Mouse (Mus musculus) hematopoietic stem cell, adult 5-6 weeks (primary cell): Measurements from ENCODE around the gene Elovl6. TPM values are rescaled to one million over a fixed set of nuclear protein-coding genes. Genes with fewer than 3 reads are reported as not detected.

Experiments
- ATAC-seq, 2 experiments: fragments of 125-278 bp in 1 of 2; replicated peaks in 1 of 2; 2 replicates each; pipeline ENCODE4 v1.8.0; 2016 to 2017; ENCODE audit warnings: inconsistent platforms in 2 of 2, mild to moderate bottlenecking in 2 of 2, moderate number of reproducible peaks in 2 of 2, low read depth in 1 of 2, moderate TSS enrichment in 1 of 2; ENCODE audit not compliant: low FRiP score in 2 of 2, poor library complexity in 2 of 2, severe bottlenecking in 2 of 2, insufficient read depth in 1 of 2, low TSS enrichment in 1 of 2
- total RNA-seq: library from RNA; stranded (forward); fragments of 172-1452, 232-1000 nt; gene quantifications from 2 replicates; pipeline ENCODE4 v1.2.3, GENCODE M21; 2017

Elovl6 gene
- total RNA-seq, 1 experiment from 2014 or later = 24.1 TPM

DNA sequence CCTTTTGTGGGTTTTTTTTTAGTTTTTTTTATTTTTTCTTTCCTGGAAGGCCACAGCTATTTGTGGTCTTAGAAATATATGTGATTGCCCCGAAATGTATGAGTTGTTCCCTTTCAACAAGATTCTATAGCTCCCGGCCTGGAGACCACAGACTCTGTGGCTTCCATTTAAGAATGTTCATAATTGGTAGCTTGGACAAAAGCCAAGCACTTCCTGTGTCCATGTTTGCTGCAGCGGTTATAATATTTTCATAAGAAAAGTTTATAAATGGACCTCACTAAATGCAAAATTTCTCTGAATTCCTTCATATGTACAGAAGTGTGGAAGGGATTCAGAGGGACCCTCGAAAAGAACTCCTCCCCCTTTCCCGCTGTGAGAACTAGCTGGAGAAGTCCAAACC is 114.6 kb downstream of the Elovl6 start:
- ATAC-seq = no peak

GRCm38 (mm10) chr3:129647312-129647711 is 115.2 kb downstream of the Elovl6 start:
- no peak for ATAC-seq

- ATAC-seq = no peak
These were observed 116.4 kb downstream of the Elovl6 start for GRCm38 (mm10) chr3:129648598-129648997.

DNA sequence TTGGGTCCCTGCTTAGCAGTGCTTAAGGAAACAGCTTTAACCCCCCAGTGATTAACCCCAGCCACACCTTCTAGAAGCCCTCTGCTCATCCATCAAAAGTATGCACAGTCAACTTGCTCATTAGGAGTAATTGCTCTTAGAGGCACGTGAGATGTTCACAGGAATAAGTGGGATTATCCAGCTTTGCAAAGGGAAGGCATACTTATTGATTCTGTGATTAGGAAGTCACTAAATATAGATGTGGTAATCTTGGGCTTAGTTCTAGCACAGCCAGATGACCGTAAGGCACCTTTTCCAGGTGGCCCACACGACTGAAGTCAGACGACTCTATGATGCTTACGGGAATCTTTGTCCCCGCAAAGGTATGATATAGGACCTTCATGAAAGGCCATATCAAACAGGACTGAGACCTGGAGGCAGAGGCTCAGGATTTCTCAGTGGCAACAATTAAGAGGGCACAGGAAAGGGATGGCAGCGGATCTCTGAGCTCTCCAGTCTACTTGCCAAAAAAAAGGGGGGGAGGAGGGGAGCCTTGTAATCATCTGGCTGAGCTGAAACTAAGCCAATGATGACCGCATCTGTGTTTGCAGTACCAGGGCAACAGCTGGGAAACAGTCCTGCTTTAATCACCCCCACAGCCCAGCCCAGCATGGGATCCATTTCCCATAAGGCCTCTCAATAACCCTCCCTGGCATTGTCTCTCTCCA is 117.6 kb downstream of the Elovl6 start:
- ATAC-seq = no peak

DNA sequence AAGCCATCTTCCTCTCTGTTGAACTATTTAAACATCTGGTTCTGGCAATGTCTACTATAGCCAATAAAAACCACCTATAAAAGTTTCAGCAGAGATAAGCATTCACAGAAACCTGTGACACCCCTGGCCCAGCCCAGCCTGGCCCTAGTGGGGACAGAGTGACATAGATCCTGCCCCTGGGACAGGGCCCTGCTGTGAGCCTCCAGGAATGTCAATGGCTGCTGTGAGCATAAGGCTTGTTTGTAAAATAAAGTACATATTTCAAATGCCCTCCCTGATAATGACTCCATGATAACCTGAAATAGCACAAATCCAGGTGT is 118.1 kb downstream of the Elovl6 start:
- no peak for ATAC-seq

DNA sequence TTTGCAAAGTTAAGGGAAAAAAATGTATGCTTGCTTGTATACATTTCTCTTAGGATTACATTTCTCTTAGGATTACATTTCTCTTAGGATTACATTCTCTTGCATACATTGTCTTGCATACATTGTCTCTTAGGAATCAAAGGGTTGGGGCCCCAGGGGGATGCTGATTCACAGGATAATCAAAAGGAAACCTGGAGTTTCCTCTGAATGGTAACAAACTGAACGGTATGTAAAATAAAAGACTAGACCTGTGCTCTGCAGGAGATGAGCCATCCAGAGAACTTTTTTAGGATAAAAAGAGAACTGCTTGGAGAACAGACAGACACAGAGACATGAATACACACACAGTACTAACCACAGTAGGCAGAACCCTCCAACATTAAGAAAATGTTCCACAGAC is 118.8 kb downstream of the Elovl6 start:
- ATAC-seq = no peak

- no peak for ATAC-seq
These were observed 119.6 kb downstream of the Elovl6 start for GRCm38 (mm10) chr3:129651765-129652164.

GRCm38 (mm10) chr3:129652476-129652875 is 120.3 kb downstream of the Elovl6 start:
- ATAC-seq = no peak

DNA sequence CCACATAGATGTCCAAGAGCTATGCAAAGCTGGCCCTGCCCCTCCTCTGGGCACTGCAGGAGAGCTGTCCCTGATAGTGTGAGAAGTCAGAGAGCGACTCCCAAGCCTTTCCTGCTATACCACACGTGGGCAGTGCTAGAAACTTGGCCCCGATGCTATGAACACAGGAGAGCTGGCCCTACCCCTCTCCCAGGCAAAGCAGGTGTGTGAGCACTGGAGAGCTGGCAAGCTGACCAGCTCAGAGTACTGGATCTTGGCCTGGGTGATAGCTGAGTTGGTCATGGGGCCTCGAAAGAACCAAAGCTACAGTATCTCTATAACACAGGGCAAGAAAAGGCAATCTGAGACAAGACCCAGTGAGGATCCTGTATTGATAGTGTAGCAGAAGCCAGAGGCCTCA is 124.4 kb downstream of the Elovl6 start:
- ATAC-seq = no peak

DNA sequence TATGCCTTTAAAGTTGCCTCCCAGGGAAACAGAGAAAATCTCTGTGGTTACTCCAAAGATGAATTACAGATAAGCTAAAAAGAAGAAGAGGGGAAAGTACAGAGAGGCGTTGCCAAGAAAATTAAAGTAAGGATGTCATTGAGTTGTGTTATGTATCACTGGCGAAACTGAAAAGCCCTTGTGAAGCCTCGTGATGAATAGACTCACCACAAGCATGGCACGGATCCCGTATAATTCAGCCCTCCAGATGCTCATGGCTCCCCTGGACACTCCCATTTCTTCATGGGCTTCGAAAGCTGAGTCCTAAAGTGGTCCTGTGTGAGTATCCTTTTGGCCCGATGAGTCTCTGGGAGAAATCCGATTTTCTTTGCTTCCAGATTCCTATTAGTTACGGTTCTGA is 125.1 kb downstream of the Elovl6 start:
- ATAC-seq = no peak

- ATAC-seq = no peak
These were observed 125.6 kb downstream of the Elovl6 start for GRCm38 (mm10) chr3:129657775-129658174.

DNA sequence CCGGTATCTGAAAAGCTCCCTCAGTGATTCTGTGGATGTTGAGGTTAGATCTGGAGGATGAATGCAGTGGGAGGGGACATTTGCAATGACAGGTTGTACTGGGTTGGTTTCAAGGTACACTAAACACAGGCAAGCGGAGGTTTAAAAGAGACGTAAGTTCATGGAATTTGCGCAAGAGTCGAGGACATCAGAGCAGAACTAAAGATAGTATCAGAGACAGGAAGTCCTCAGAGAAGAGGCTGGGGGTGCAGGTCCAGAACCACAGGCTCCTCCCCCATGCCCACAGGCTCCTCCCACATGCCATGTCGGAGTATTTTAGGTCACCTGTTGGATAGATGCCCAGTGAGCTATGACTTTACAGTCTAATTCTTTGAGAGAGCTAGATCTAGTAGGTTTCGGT is 126.6 kb downstream of the Elovl6 start:
- ATAC-seq = peak in 1 of 2 experiments; percentile 42; a peak in 2 of 4 replicates

DNA sequence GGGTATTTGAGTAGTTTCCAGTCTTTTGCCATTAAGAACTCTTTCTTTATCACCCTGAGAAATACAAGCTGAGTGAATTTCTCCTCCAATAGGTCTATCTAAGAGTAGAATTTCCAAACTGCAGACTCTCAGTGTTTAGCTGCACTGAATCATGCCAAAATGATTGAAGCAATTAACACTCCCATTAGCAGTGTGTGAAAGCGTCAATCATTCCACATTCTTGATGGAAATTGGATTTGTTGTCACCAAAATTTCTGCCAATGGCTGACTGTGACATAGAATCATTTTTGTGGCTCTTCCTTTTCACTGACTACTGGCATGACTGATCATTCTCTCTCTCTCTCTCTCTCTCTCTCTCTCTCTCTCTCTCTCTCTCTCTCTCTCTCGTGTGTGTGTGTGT is 131.8 kb downstream of the Elovl6 start:
- ATAC-seq = no peak

DNA sequence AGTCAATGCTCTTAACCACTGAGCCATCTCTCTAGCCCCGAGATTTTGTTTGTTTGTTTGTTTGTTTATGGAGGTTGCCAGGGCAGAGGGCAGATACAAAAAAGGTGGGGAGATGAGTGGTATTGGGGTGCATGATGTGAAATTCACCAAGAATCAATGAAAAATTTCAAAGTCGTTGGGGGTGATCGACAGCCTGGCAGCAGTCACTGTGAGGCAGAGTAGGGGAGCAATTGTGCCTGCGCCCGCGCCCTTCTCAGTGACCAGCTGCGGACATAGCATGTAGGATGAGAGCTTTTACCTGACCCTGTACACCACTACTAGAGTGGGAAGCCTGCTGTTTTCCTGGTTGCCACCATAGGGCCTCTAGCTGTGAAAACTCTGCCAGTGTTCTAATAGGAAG is 143.8 kb downstream of the Elovl6 start:
- ATAC-seq = no peak

DNA sequence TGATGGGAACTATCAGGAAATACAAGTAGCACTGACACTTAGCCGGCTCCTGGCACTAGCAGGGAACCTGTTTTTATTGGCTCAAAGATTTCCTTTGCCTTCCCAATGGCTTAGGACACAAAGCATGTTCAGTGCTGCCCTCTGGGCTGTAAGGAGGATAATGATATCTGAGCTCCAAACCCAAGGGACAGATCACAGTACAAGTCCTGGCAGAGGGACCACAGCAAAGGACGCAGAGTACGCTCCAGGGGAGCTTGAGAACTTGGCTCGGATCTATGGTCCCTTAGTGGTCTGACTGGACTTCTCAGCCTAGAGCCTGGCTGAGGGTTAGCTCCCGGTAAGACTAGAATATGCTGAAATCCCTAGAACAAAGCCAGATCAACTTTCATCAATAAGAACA is 148.1 kb downstream of the Elovl6 start:
- ATAC-seq = no peak

DNA sequence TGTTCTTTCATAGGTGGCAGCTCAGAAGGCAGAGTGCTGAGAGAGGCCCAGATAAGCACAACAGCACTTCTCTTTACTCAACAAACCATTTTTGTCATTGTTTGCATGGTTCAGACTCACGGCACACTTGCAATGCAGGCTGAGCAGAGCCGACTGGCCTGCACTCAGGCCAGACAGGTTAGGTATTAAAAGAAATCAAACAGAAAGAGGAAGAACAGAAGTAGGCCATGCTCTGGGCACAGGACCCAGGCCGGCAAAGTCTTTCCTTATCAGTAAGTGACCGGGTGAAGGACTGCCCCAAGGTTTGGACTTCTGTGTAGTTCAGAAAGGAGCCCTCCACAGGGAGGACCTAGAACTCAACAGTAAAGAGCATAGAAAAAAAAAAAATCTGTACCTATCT is 149.7 kb downstream of the Elovl6 start:
- no peak for ATAC-seq

- no peak for ATAC-seq
These were observed 150.2 kb downstream of the Elovl6 start for GRCm38 (mm10) chr3:129682389-129682788.

GRCm38 (mm10) chr3:129683060-129683679 is 151.0 kb downstream of the Elovl6 start:
- no peak for ATAC-seq

GRCm38 (mm10) chr3:129686196-129686595 is 154.0 kb downstream of the Elovl6 start:
- ATAC-seq = no peak
